Mouse (Mus musculus) heart, postnatal 0 days (tissue): ENCODE data around the gene Usb1. TPM values are rescaled to one million over a fixed set of nuclear protein-coding genes. Genes with fewer than 3 reads are reported as not detected.
A peak's percentile ranks its signal among the peaks of the same experiment; 100 is the strongest.

Experiments used
- ATAC-seq: fragments of 200-750 bp; cut with Nextera tagmentation; 2 replicates; pipeline ENCODE4 v1.8.0; 2017; ENCODE audit warnings: low read depth, moderate number of reproducible peaks, moderate library complexity; ENCODE audit not compliant: insufficient read depth
- DNase-seq: peaks from one replicate; pipeline ENCODE4 v3.0.0-alpha.2; 2016; ENCODE audit warnings: low spot score
- H3K27ac ChIP-seq: fragments of 300-500 bp; sonication (generic); 2 replicates; pipeline ENCODE4 v1.5.1; 2014; ENCODE audit warnings: low read depth, mild to moderate bottlenecking
- H3K27me3 ChIP-seq: fragments of 300-500 bp; sonication (generic); 2 replicates; pipeline ENCODE4 v1.6.1; 2014; ENCODE audit warnings: low read length, mixed read lengths; ENCODE audit not compliant: control insufficient read depth, insufficient read depth
- H3K36me3 ChIP-seq: fragments of 300-500 bp; sonication (generic); replicated peaks from 2 replicates; pipeline ENCODE4 v1.6.1; 2014; ENCODE audit warnings: low read length, mixed read lengths; ENCODE audit not compliant: control insufficient read depth, insufficient read depth
- H3K4me1 ChIP-seq: fragments of 300-500 bp; sonication (generic); 2 replicates; pipeline ENCODE4 v1.6.1; 2014; ENCODE audit warnings: antibody characterized with exemption; ENCODE audit not compliant: control insufficient read depth, insufficient read depth
- H3K4me2 ChIP-seq: fragments of 300-500 bp; sonication (generic); 2 replicates; pipeline ENCODE4 v1.6.1; 2014; ENCODE audit warnings: low read depth, mild to moderate bottlenecking, low read length, moderate library complexity
- H3K4me3 ChIP-seq: fragments of 300-500 bp; sonication (generic); 2 replicates; pipeline ENCODE4 v1.5.1; 2014; ENCODE audit warnings: low read depth, low read length
- H3K9ac ChIP-seq: fragments of 300-500 bp; sonication (generic); replicated peaks from 2 replicates; pipeline ENCODE4 v1.6.1; 2014; ENCODE audit warnings: low read depth, low read length, mixed read lengths
- H3K9me3 ChIP-seq: fragments of 300-500 bp; sonication (generic); replicated peaks from 2 replicates; pipeline ENCODE4 v1.6.1; 2016; ENCODE audit warnings: low read length; ENCODE audit not compliant: control insufficient read depth
- CTCF ChIP-seq: IDR thresholded peaks from 2 replicates; pipeline ENCODE4 v1.5.1; 2016; ENCODE audit warnings: antibody characterized with exemption, control low read depth, low read depth
- EP300 ChIP-seq: IDR thresholded peaks from 2 replicates; pipeline ENCODE4 v1.6.1; 2016; ENCODE audit warnings: antibody characterized with exemption, low read depth
- WGBS: fragments of 180-500 bp; shearing (Covaris S2); extraction: QIAGEN DNeasy Blood & Tissue Kit; methylation state at CpG from one replicate; pipeline ENCODE4 v1.1.7; 2014; 5-methylcytosine and 5-hydroxymethylcytosine counted together
- polyA plus RNA-seq: library from polyadenylated mRNA; unstranded; fragments of >200 nt; fragmentation: Nextera tagmentation; extraction: Ambion mirVana; gene quantifications from 2 replicates; pipeline ENCODE4 v1.2.1, GENCODE M21; 2015
- total RNA-seq: library from RNA; depleted of rRNA; stranded (reverse); fragments of >200 nt; gene quantifications from 2 replicates; pipeline ENCODE4 v1.2.3, GENCODE M21; 2014; ENCODE audit warnings: low replicate concordance

Gene Usb1
- total and polyA plus RNA-seq, 2 experiments from 2014 or later, result 28.8 to 49.0 TPM

- Histone ChIP-seq H3K36me3 (peaks cover 22% of the 10 kb centered on the region), H3K27me3 (no peaks in the 10 kb centered on the region), H3K4me2 (no peak overlapping the region), H3K9ac (no peak overlapping the region), H3K27ac (no peak overlapping the region), H3K4me3 (no peak overlapping the region), H3K4me1 (peaks cover 61% of the 10 kb centered on the region), H3K9me3 (no peaks in the 10 kb centered on the region)
- TF ChIP-seq EP300 (no peak), CTCF (no peak)
- WGBS, result 90% methylated on average over 2 of the region's 2 CpGs
- DNase-seq, result no peak
- no peak for ATAC-seq
These were observed 31.8 kb downstream of the Usb1 start for GRCm38 (mm10) chr8:95363849-95364248.

- no peak overlapping the region for H3K4me2 ChIP-seq
- H3K4me1 ChIP-seq, result peaks cover 33% of the 10 kb centered on the region
- H3K36me3 ChIP-seq, result peaks cover 66% of the 10 kb centered on the region
- no peak for DNase-seq
- 57% methylated on average over 20 of the region's 20 CpGs for WGBS
- H3K9me3 ChIP-seq, result no peaks in the 10 kb centered on the region
- ATAC-seq, result no peak
- no peak for TF ChIP-seq EP300
- TF ChIP-seq CTCF, result no peak
- H3K27me3 ChIP-seq, result no peaks in the 10 kb centered on the region
- H3K27ac ChIP-seq, result no peak overlapping the region
- no peak overlapping the region; the same call in 1 of the 2 replicates for H3K9ac ChIP-seq
- no peak overlapping the region for H3K4me3 ChIP-seq
These were observed 37.7 kb downstream of the Usb1 start for GRCm38 (mm10) chr8:95369581-95370326.

GRCm38 (mm10) chr8:95373389-95374002 lies 41.4 kb downstream of the Usb1 start:
- H3K9ac ChIP-seq, result no peak overlapping the region
- ATAC-seq (peak; percentile 18; the same call in 1 of the 2 replicates), DNase-seq (peak; percentile 50)
- TF ChIP-seq EP300 (no peak), CTCF (no peak)
- H3K9me3 ChIP-seq, result no peaks in the 10 kb centered on the region
- 31% methylated on average over 12 of the region's 12 CpGs for WGBS
- H3K4me3 ChIP-seq, result no peak overlapping the region
- peaks cover 47% of the 10 kb centered on the region for H3K36me3 ChIP-seq
- no peak overlapping the region for H3K4me2 ChIP-seq
- no peaks in the 10 kb centered on the region for H3K27me3 ChIP-seq
- peaks cover 29% of the 10 kb centered on the region for H3K4me1 ChIP-seq
- peak overlapping the region; percentile 52 for H3K27ac ChIP-seq

- ATAC-seq, result no peak
- TF ChIP-seq CTCF (no peak), EP300 (no peak)
- Histone ChIP-seq H3K9me3 (no peaks in the 10 kb centered on the region), H3K27me3 (no peaks in the 10 kb centered on the region), H3K4me1 (peaks cover 30% of the 10 kb centered on the region), H3K4me3 (no peak overlapping the region), H3K4me2 (no peak overlapping the region), H3K36me3 (peaks cover 38% of the 10 kb centered on the region), H3K27ac (peak overlapping the region; percentile 52; the same call in 1 of the 2 replicates), H3K9ac (no peak overlapping the region)
- 64% methylated on average over 3 of the region's 3 CpGs for WGBS
- no peak for DNase-seq
These were observed 42.3 kb downstream of the Usb1 start for GRCm38 (mm10) chr8:95374429-95374828.

- DNase-seq, result no peak
- Histone ChIP-seq H3K36me3 (peaks cover 28% of the 10 kb centered on the region), H3K9me3 (no peaks in the 10 kb centered on the region), H3K4me3 (no peak overlapping the region), H3K4me1 (peaks cover 30% of the 10 kb centered on the region), H3K27me3 (no peaks in the 10 kb centered on the region), H3K4me2 (no peak overlapping the region), H3K27ac (no peak overlapping the region), H3K9ac (no peak overlapping the region)
- 77% methylated on average over 7 of the region's 7 CpGs for WGBS
- TF ChIP-seq EP300 (no peak), CTCF (no peak)
- no peak for ATAC-seq
These were observed 43.4 kb downstream of the Usb1 start for GRCm38 (mm10) chr8:95375374-95375930.
